Mouse (Mus musculus) left cerebral cortex, adult 6 months (tissue): ENCODE measurements around the gene B4galt4. TPM values are rescaled to one million over a fixed set of nuclear protein-coding genes. Genes with fewer than 3 reads are reported as not detected.

Experiments used
- long read RNA-seq, 2 experiments: library from polyadenylated mRNA; unstranded; transcript quantifications; one replicate each; pipeline ENCODE4 v2.0.0; 2019 to 2020
- polyA plus RNA-seq: library from polyadenylated mRNA; unstranded; fragments of <200 nt; fragmentation: Nextera tagmentation; gene quantifications from 2 replicates; pipeline ENCODE4 v1.2.3, GENCODE M21; 2021

B4galt4 gene
- 16.6 and 18.8 TPM in 2 replicates for polyA plus RNA-seq
- long read RNA-seq, experiment 1, transcript B4galt4-201 (7 exons, 2,304 nt) = major isoform, 62 of 107 reads
- long read RNA-seq, experiment 1, transcript B4galt4-206 (7 exons, 2,009 nt) = minor isoform, 5 of 107 reads
- long read RNA-seq, experiment 1, transcript B4galt4-205 (7 exons, 2,168 nt) = minor isoform, 25 of 107 reads
- long read RNA-seq, experiment 1, partial matches to known transcripts = 6 of 107 reads
- long read RNA-seq, experiment 1, other reads (novel, unspliced or antisense) = 9 of 107 reads
- long read RNA-seq, experiment 2, transcript B4galt4-201 (7 exons, 2,304 nt) = major isoform, 15 of 25 reads
- long read RNA-seq, experiment 2, partial matches to known transcripts = 6 of 25 reads
- long read RNA-seq, experiment 2, other reads (novel, unspliced or antisense) = 2 of 25 reads

GRCm38 (mm10) chr16:38742113-38742658, at the start of gene B4galt4:
B4galt4 (plus strand) TSS chr16:38742264.

GRCm38 (mm10) chr16:38712581-38713403, 29.3 kb upstream of the B4galt4 start, which contains the start of gene Arhgap31:
Arhgap31 (minus strand) TSS chr16:38713274.

GRCm38 (mm10) chr16:38800091-38800490, 58.0 kb downstream of the B4galt4 start, which contains the start of gene Upk1b:
Upk1b (minus strand) TSS chr16:38800328.

Other genes starting within 250 kb of the B4galt4 start
- gene Timmdc1, start 219.6 kb upstream of the B4galt4 start, polyA plus RNA-seq = 43.2 and 57.0 TPM in 2 replicates
- 33.8 and 37.9 TPM in 2 replicates for gene Poglut1, start 192.0 kb upstream of the B4galt4 start, polyA plus RNA-seq
- 6.1 and 9.7 TPM in 2 replicates for gene Tmem39a, start 183.6 kb upstream of the B4galt4 start, polyA plus RNA-seq
- gene Arhgap31, start 29.0 kb upstream of the B4galt4 start, polyA plus RNA-seq = 3.5 and 5.2 TPM in 2 replicates
- 0.99 and 1.6 TPM in 2 replicates for gene Upk1b, start 58.1 kb downstream of the B4galt4 start, polyA plus RNA-seq
- not detected in 2 replicates for gene 4930435E12Rik, start 86.5 kb downstream of the B4galt4 start, polyA plus RNA-seq
- gene Igsf11, start 150.4 kb downstream of the B4galt4 start, polyA plus RNA-seq = 18.4 and 20.6 TPM in 2 replicates